Mouse (Mus musculus) liver, embryonic 13.5 days (tissue): Measurements from ENCODE around the gene Glt6d1. TPM values are rescaled to one million over a fixed set of nuclear protein-coding genes. Genes with fewer than 3 reads are reported as not detected.
"Not testable (repeated sequence)": the region's sequence is repeated elsewhere in the genome, so short reads cannot be mapped to it uniquely, and the experiment has no call there.

Source experiments
- ATAC-seq: fragments of 200-750 bp; cut with Nextera tagmentation; 2 replicates; pipeline ENCODE4 v1.8.0; 2017; ENCODE audit warnings: low read depth, mild to moderate bottlenecking, moderate number of reproducible peaks, moderate library complexity
- DNase-seq: peaks from one replicate; pipeline ENCODE4 v3.0.0; 2022
- H3K27ac ChIP-seq: fragments of 300-500 bp; sonication (generic); 2 replicates; pipeline ENCODE4 v1.5.1; 2015; ENCODE audit warnings: moderate library complexity, mild to moderate bottlenecking, inconsistent platforms
- H3K27me3 ChIP-seq: fragments of 300-500 bp; sonication (generic); 2 replicates; pipeline ENCODE4 v1.6.1; 2015; ENCODE audit warnings: mild to moderate bottlenecking, inconsistent platforms
- H3K36me3 ChIP-seq: fragments of 300-500 bp; sonication (generic); 2 replicates; pipeline ENCODE4 v1.6.1; 2015; ENCODE audit warnings: mild to moderate bottlenecking, inconsistent platforms
- H3K4me1 ChIP-seq: fragments of 300-500 bp; sonication (generic); replicated peaks from 2 replicates; pipeline ENCODE4 v1.6.1; 2015; ENCODE audit warnings: inconsistent platforms
- H3K4me2 ChIP-seq: fragments of 300-500 bp; sonication (generic); 2 replicates; pipeline ENCODE4 v1.6.1; 2015; ENCODE audit warnings: inconsistent platforms, mild to moderate bottlenecking, moderate library complexity
- H3K4me3 ChIP-seq: fragments of 300-500 bp; sonication (generic); replicated peaks from 2 replicates; pipeline ENCODE4 v1.5.1; 2015; ENCODE audit warnings: mild to moderate bottlenecking, inconsistent platforms
- H3K9ac ChIP-seq: fragments of 300-500 bp; sonication (generic); 2 replicates; pipeline ENCODE4 v1.6.1; 2015; ENCODE audit warnings: mild to moderate bottlenecking, inconsistent platforms
- H3K9me3 ChIP-seq: fragments of 300-500 bp; sonication (generic); replicated peaks from 2 replicates; pipeline ENCODE4 v1.6.1; 2016; ENCODE audit warnings: inconsistent platforms
- WGBS: fragments of 180-500 bp; shearing (Covaris S2); methylation state at CpG from one replicate; pipeline ENCODE4 v1.1.7; 2015; ENCODE audit not compliant: insufficient replicate concordance; 5-methylcytosine and 5-hydroxymethylcytosine counted together
- polyA plus RNA-seq: library from polyadenylated mRNA; unstranded; fragments of >200 nt; fragmentation: Nextera tagmentation; extraction: Ambion mirVana; gene quantifications from 2 replicates; pipeline ENCODE4 v1.2.1, GENCODE M21; 2015

Glt6d1 gene
- polyA plus RNA-seq: not detected in 2 replicates

DNA sequence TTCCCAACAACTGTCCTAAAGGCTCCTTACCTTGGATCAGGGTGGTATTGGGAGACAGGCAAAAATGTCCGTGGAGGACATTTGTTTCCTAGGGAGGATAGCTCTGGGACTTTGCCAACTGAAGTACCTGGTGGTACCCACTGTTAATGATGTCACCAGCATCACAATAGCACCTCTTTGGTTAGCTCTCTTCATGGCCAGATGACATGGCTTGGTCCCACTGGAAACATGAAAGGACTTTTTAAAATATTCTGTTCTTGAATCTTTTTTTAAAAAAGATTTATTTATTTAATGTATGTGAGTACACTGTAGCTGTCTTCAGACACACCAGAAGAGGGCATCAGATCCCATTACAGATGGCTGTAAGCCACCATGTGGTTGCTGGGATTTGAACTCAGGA lies at the start of gene Glt6d1:
TSS of gene Glt6d1 (minus strand) at position 101 of the 400 bp plus-strand sequence.
- H3K36me3 ChIP-seq, H3K27me3 ChIP-seq, H3K27ac ChIP-seq, H3K4me2 ChIP-seq, ATAC-seq, DNase-seq, H3K9me3 ChIP-seq, H3K4me1 ChIP-seq, H3K4me3 ChIP-seq, H3K9ac ChIP-seq: not testable (repeated sequence)
- 52% methylated on average over 1 of the region's 1 CpGs for WGBS

DNA sequence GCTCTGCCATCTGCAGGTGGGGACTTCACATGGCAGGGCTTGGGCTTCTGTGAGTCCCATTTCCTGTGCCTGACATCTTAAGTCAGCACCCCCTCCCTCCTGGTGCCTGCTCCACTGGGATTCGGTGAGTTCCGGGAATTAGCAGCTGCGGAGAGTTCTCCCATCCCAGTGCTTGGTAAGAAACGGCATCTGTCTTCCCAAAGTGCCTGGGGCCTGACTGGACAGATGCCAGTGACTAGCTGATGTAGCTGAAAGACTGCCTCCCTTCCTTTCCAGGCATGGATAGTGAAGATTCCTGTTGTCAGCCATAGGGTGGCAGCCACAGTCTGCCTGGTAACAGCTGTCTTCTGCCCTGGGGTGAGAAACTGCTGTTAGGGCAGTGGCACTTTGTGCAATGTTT lies 49.8 kb upstream of the Glt6d1 start:
- no peak overlapping the region for H3K4me2 ChIP-seq
- H3K9me3 ChIP-seq: no peaks in the 10 kb centered on the region
- DNase-seq: no peak
- H3K4me1 ChIP-seq: peaks cover 5% of the 10 kb centered on the region
- no peaks in the 10 kb centered on the region for H3K36me3 ChIP-seq
- H3K9ac ChIP-seq: no peak overlapping the region
- no peak for ATAC-seq
- peaks cover 55% of the 10 kb centered on the region for H3K27me3 ChIP-seq
- no peak overlapping the region for H3K4me3 ChIP-seq
- WGBS: 14% methylated on average over 4 of the region's 4 CpGs
- no peak overlapping the region for H3K27ac ChIP-seq

DNA sequence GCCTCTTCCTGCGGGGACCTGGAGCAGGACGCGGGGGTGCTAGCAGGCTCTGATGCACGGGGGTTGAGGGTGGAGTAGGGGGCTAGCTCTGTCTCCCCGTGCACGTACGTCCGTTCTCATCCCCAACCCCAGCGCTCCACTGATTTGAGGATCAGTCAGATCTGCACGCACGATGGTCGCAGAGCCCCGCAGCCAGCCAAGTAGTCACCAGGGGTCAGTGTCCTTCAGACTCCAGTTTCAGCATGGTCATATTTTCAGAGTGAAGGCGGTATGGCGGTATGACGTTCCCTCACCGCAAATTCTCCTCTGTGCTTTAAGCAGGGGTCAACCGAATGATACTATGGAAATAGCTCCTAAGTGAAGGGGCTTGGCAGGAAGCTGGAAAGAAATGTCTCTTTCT lies 48.6 kb upstream of the Glt6d1 start:
- ATAC-seq (no peak), DNase-seq (no peak)
- WGBS: 7% methylated on average over 18 of the region's 18 CpGs
- Histone ChIP-seq H3K9me3 (no peaks in the 10 kb centered on the region), H3K27ac (no peak overlapping the region), H3K9ac (no peak overlapping the region), H3K27me3 (peaks cover 55% of the 10 kb centered on the region), H3K4me1 (peaks cover 5% of the 10 kb centered on the region), H3K4me3 (peak overlapping the region; percentile 39; the same call in 1 of the 2 replicates), H3K4me2 (no peak overlapping the region), H3K36me3 (no peaks in the 10 kb centered on the region)

GRCm38 (mm10) chr2:25863337-25864131 lies 47.9 kb upstream of the Glt6d1 start, which contains the start of gene Kcnt1:
Gene Kcnt1, plus strand, starts transcription at chr2:25863734.
- Histone ChIP-seq H3K9me3 (no peaks in the 10 kb centered on the region), H3K4me2 (peak within 1 kb of the TSS; percentile 67), H3K9ac (no peak within 1 kb of the TSS), H3K4me1 (peaks cover 5% of the 10 kb centered on the region), H3K36me3 (no peaks in the 10 kb centered on the region), H3K4me3 (peak within 1 kb of the TSS; percentile 39), H3K27me3 (peaks cover 51% of the 10 kb centered on the region), H3K27ac (no peak within 1 kb of the TSS)
- DNase-seq (no peak), ATAC-seq (no peak)
- 2% methylated on average over 45 of the region's 53 CpGs for whole genome bisulfite sequencing

DNA sequence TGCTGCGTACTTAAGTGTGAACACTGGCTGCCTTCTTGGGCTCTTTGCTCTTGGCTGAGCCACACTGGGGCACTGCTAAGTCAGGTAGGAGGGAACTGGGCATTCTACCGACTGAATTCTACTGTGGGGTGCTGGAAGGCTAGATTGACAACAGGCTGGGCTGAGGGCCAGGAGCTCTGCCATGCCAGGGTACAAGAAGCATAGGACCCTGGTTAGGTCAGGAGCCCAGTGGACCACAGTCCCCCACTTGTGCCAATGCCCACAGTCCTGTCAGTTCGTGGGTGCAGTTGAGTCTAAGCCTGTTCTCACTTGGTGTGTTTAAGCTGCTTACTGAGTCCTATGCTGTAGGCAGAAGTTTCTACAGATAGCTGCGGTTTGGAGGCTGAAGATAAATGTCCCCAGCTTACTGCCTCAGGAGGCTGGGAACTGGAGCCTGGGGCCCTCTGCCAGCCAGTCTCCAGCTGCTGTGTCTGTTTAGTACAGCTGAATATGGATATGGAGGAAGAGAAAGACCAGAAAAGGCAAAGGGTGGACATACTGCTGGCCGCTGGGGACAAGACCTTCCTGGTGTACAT lies 47.1 kb upstream of the Glt6d1 start:
- H3K9me3 ChIP-seq: no peaks in the 10 kb centered on the region
- H3K4me1 ChIP-seq: peaks cover 5% of the 10 kb centered on the region
- H3K4me2 ChIP-seq: no peak overlapping the region
- ATAC-seq (no peak), DNase-seq (no peak)
- whole genome bisulfite sequencing: 46% methylated on average over 5 of the region's 5 CpGs
- no peaks in the 10 kb centered on the region for H3K36me3 ChIP-seq
- peaks cover 49% of the 10 kb centered on the region for H3K27me3 ChIP-seq
- H3K27ac ChIP-seq: no peak overlapping the region
- H3K4me3 ChIP-seq: no peak overlapping the region
- no peak overlapping the region for H3K9ac ChIP-seq

DNA sequence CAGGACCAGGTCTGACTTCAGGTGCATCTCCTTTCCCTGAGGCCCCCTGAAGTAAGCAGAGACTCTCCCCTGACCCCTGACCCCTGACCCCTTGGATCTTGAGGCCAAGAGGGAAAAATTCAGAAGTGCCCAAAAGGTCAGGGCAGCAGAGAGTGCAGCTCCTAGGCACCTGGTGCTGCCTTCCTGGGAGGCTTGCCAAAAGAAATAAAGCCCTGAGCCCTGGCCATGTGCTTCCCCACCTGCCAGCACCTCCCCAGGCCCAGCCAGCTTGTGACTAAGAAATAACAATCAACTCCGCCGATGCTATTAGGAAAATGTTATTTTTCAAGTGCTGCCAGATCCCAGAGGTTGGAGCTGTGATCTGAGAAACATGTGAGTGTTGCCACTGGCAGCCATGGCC lies 46.4 kb upstream of the Glt6d1 start:
- H3K27ac ChIP-seq: no peak overlapping the region
- H3K9ac ChIP-seq: no peak overlapping the region
- peaks cover 49% of the 10 kb centered on the region for H3K27me3 ChIP-seq
- no peak overlapping the region for H3K4me2 ChIP-seq
- no peak for DNase-seq
- no peaks in the 10 kb centered on the region for H3K9me3 ChIP-seq
- ATAC-seq: no peak
- no peaks in the 10 kb centered on the region for H3K36me3 ChIP-seq
- peaks cover 5% of the 10 kb centered on the region for H3K4me1 ChIP-seq
- 67% methylated on average over 2 of the region's 2 CpGs for WGBS
- no peak overlapping the region for H3K4me3 ChIP-seq

GRCm38 (mm10) chr2:25859891-25860290 lies 44.2 kb upstream of the Glt6d1 start:
- Histone ChIP-seq H3K4me3 (no peak overlapping the region), H3K4me2 (no peak overlapping the region), H3K9ac (no peak overlapping the region), H3K27me3 (peaks cover 32% of the 10 kb centered on the region), H3K9me3 (no peaks in the 10 kb centered on the region), H3K27ac (no peak overlapping the region), H3K36me3 (no peaks in the 10 kb centered on the region), H3K4me1 (peaks cover 5% of the 10 kb centered on the region)
- WGBS: 62% methylated on average over 3 of the region's 3 CpGs
- no peak for ATAC-seq
- DNase-seq: no peak

- 55% methylated on average over 5 of the region's 5 CpGs for WGBS
- Histone ChIP-seq H3K27me3 (no peaks in the 10 kb centered on the region), H3K4me1 (no peaks in the 10 kb centered on the region), H3K4me2 (no peak overlapping the region), H3K9ac (no peak overlapping the region), H3K9me3 (no peaks in the 10 kb centered on the region), H3K27ac (no peak overlapping the region), H3K4me3 (no peak overlapping the region), H3K36me3 (no peaks in the 10 kb centered on the region)
- DNase-seq: no peak
- ATAC-seq: no peak
Measured at GRCm38 (mm10) chr2:25853998-25854397, 38.4 kb upstream of the Glt6d1 start.

- Histone ChIP-seq H3K9me3 (no peaks in the 10 kb centered on the region), H3K4me2 (no peak overlapping the region), H3K36me3 (no peaks in the 10 kb centered on the region), H3K27ac (no peak overlapping the region), H3K4me1 (no peaks in the 10 kb centered on the region), H3K9ac (no peak overlapping the region), H3K4me3 (no peak overlapping the region), H3K27me3 (no peaks in the 10 kb centered on the region)
- no peak for ATAC-seq
- no peak for DNase-seq
- 29% methylated on average over 3 of the region's 3 CpGs for WGBS
Measured at GRCm38 (mm10) chr2:25852626-25853025, 37.0 kb upstream of the Glt6d1 start.

DNA sequence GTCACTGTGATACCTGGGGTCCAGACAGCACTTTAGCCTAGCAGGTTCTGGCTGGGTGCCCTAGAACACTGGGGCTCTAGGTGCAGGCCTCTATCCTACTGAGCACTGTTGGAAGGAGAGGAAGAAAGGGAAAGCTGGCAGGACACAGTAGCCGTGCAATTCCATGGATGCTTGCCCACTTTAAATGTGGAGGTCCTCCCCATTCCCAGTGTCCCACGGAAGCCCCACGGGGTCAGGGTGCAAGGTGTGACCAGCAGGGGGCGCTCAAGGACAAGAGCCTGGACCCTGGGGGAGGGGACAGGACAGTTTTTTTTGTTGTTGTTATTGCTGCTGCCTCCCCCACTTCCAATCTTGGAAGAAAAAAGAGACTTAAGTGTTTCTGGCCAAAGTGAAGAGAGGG lies 34.7 kb upstream of the Glt6d1 start:
- H3K27ac ChIP-seq: no peak overlapping the region
- peak; percentile 14 for DNase-seq
- WGBS: 11% methylated on average over 4 of the region's 4 CpGs
- no peaks in the 10 kb centered on the region for H3K27me3 ChIP-seq
- H3K36me3 ChIP-seq: no peaks in the 10 kb centered on the region
- H3K4me3 ChIP-seq: no peak overlapping the region
- no peaks in the 10 kb centered on the region for H3K9me3 ChIP-seq
- no peaks in the 10 kb centered on the region for H3K4me1 ChIP-seq
- ATAC-seq: no peak
- H3K4me2 ChIP-seq: no peak overlapping the region
- no peak overlapping the region for H3K9ac ChIP-seq

GRCm38 (mm10) chr2:25847226-25847625 lies 31.6 kb upstream of the Glt6d1 start, which contains the start of gene Sohlh1:
Gene Sohlh1, minus strand, starts transcription at chr2:25847248.
- ATAC-seq: no peak
- WGBS: 65% methylated on average over 16 of the region's 16 CpGs
- no peaks in the 10 kb centered on the region for H3K36me3 ChIP-seq
- DNase-seq: no peak
- no peaks in the 10 kb centered on the region for H3K27me3 ChIP-seq
- no peak within 1 kb of the TSS for H3K27ac ChIP-seq
- no peaks in the 10 kb centered on the region for H3K4me1 ChIP-seq
- no peak within 1 kb of the TSS for H3K4me2 ChIP-seq
- H3K4me3 ChIP-seq: no peak within 1 kb of the TSS
- H3K9me3 ChIP-seq: no peaks in the 10 kb centered on the region
- H3K9ac ChIP-seq: no peak within 1 kb of the TSS

GRCm38 (mm10) chr2:25846516-25846915 lies 30.9 kb upstream of the Glt6d1 start:
- no peak overlapping the region for H3K9ac ChIP-seq
- H3K4me2 ChIP-seq: no peak overlapping the region
- H3K27me3 ChIP-seq: no peaks in the 10 kb centered on the region
- WGBS: 69% methylated on average over 8 of the region's 8 CpGs
- H3K4me1 ChIP-seq: no peaks in the 10 kb centered on the region
- H3K36me3 ChIP-seq: no peaks in the 10 kb centered on the region
- H3K4me3 ChIP-seq: no peak overlapping the region
- ATAC-seq (no peak), DNase-seq (no peak)
- H3K9me3 ChIP-seq: no peaks in the 10 kb centered on the region
- no peak overlapping the region for H3K27ac ChIP-seq
